ENCODE assay signal across 17 mouse cellular contexts in the genomic region with DNA sequence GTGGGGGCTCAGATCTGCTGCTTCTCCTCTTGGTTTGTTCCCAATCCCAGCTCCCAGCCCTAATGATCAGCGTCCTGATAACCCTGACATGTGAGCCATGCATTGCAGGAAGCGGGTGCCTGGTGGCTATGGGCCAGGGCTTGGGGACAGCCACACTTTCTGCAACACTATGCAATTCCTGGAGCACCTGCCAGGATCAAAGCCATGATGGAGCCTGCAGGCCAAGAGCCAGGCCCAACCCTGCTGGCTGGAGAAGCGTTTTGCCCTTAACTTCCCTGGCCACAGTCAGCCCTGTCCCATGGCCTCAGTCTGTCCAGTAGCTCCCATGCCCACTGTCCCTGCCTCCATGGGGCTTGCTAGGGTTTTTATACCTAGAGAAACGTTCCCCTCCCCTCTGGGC. TPM values are rescaled to one million over a fixed set of nuclear protein-coding genes. Genes with fewer than 3 reads are reported as not detected.
"Had no signal": no experiment of that assay in that cellular context is flagged by ENCODE, and none has a peak within 500 bp of the region (broad histone marks: within the 10 kb centered on the region; RNA-seq: fewer than 3 reads in every experiment).

No protein-coding gene starts in this region.

- H3K9me3 ChIP-seq: limb, embryonic 12.5 days; limb, embryonic 15.5 days; liver, embryonic 12.5 days; liver, embryonic 15.5 days had no signal

- H3K27me3 ChIP-seq: limb, embryonic 12.5 days; limb, embryonic 15.5 days; liver, embryonic 12.5 days; liver, embryonic 15.5 days had no signal

- DNase-seq: left cerebral cortex, postnatal 4 days; lung, adult 2 months; lung, postnatal 14 days; lung, postnatal 4 days; midbrain, embryonic 14.5 days; thymus, adult 2 months; thymus, postnatal 14 days; thymus, postnatal 4 days had no signal

- H3K9ac ChIP-seq: limb, embryonic 12.5 days; limb, embryonic 15.5 days; liver, embryonic 12.5 days; liver, embryonic 15.5 days had no signal

- ATAC-seq: liver, embryonic 12.5 days had no signal

- H3K27ac ChIP-seq: kidney, postnatal 0 days; limb, embryonic 12.5 days; limb, embryonic 15.5 days; liver, embryonic 12.5 days; liver, embryonic 15.5 days had no signal

- H3K4me2 ChIP-seq: limb, embryonic 12.5 days; limb, embryonic 15.5 days; liver, embryonic 12.5 days; liver, embryonic 15.5 days; midbrain, embryonic 11.5 days had no signal

- H3K4me3 ChIP-seq: limb, embryonic 12.5 days; limb, embryonic 15.5 days; liver, embryonic 12.5 days; liver, embryonic 15.5 days had no signal

- H3K36me3 ChIP-seq: limb, embryonic 12.5 days; limb, embryonic 15.5 days had no signal

RNA-seq across cellular contexts. Expression of gene Dcdc2a, which starts 33.4 kb away (rescaled TPM):
- total RNA-seq: megakaryocyte progenitor cell, adult 5-6 weeks; megakaryocyte-erythroid progenitor cell, adult 5-6 weeks had no signal
- polyA plus RNA-seq: small intestine, adult 2 months had no signal
